Mouse (Mus musculus): ENCODE data around the gene Ntrk2.

DNA sequence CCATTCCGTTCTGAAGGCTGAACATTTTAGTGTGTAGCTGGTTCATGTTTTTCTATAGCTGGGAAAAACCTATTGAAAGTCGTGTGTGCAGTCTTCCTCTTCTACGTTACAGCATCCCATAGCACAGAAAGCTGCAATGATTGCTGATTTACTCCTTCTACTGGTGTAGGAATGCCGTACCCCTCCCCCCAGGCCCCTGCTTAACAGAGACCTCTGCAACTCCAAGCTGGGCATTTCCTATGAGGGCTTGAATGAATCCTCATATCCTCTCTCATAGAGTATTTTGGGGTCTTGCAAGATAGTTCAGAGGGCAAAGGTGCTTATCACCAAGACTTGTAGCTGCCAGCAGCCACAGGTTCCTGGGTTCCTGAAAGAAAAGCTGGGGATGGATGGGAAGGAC is 148.0 kb downstream of the Ntrk2 start:
- TF ChIP-seq CTCF (IDR thresholded peaks at IDR 0.05; ENCODE audit: insufficient read depth, low read length) (no peak), POLR2A (IDR thresholded peaks at IDR 0.05; ENCODE audit: borderline replicate concordance, extremely low read depth, low read depth, low read length) (no peak)

All from lung, adult 2 months (tissue).